Mouse (Mus musculus) midbrain, embryonic 12.5 days (tissue): ENCODE results near the gene Bax. TPM values are rescaled to one million over a fixed set of nuclear protein-coding genes. Genes with fewer than 3 reads are reported as not detected.
A peak's percentile ranks its signal among the peaks of the same experiment; 100 is the strongest.

Experiments
- ATAC-seq: fragments of 200-750 bp; cut with Nextera tagmentation; 2 replicates; pipeline ENCODE4 v1.8.0; 2017; ENCODE audit warnings: low read depth, moderate TSS enrichment, moderate library complexity; ENCODE audit not compliant: low FRiP score
- H3K27ac ChIP-seq: fragments of 300-500 bp; sonication (generic); replicated peaks from 2 replicates; pipeline ENCODE4 v1.5.1; 2016; ENCODE audit warnings: mild to moderate bottlenecking
- H3K27me3 ChIP-seq: fragments of 300-500 bp; sonication (generic); 2 replicates; pipeline ENCODE4 v1.6.1; 2016; ENCODE audit warnings: mild to moderate bottlenecking
- H3K36me3 ChIP-seq: fragments of 300-500 bp; sonication (generic); 2 replicates; pipeline ENCODE4 v1.6.1; 2016
- H3K4me1 ChIP-seq: fragments of 300-500 bp; sonication (generic); 2 replicates; pipeline ENCODE4 v1.6.1; 2016
- H3K4me2 ChIP-seq: fragments of 300-500 bp; sonication (generic); replicated peaks from 2 replicates; pipeline ENCODE4 v1.6.1; 2016; ENCODE audit warnings: mild to moderate bottlenecking, moderate library complexity
- H3K4me3 ChIP-seq: fragments of 300-500 bp; sonication (generic); 2 replicates; pipeline ENCODE4 v1.5.1; 2016; ENCODE audit warnings: mild to moderate bottlenecking
- H3K9ac ChIP-seq: fragments of 300-500 bp; sonication (generic); replicated peaks from 2 replicates; pipeline ENCODE4 v1.6.1; 2016; ENCODE audit warnings: mild to moderate bottlenecking, moderate library complexity
- H3K9me3 ChIP-seq: fragments of 300-500 bp; sonication (generic); 2 replicates; pipeline ENCODE4 v1.6.1; 2016; ENCODE audit warnings: mild to moderate bottlenecking
- WGBS: fragments of 180-500 bp; shearing (Covaris S2); methylation state at CpG from one replicate; pipeline ENCODE4 v1.1.7; 2016; 5-methylcytosine and 5-hydroxymethylcytosine counted together
- polyA plus RNA-seq: library from polyadenylated mRNA; unstranded; fragments of >200 nt; fragmentation: Nextera tagmentation; extraction: Ambion mirVana; gene quantifications from 2 replicates; pipeline ENCODE4 v1.2.1, GENCODE M21; 2016

Gene Bax
- polyA plus RNA-seq, 1 experiment from 2014 or later = 250 TPM

GRCm38 (mm10) chr7:45449974-45450373 lies 16.7 kb downstream of the Bax start:
- no peak overlapping the region for H3K4me3 ChIP-seq
- ATAC-seq = no peak
- H3K27me3 ChIP-seq = no peaks in the 10 kb centered on the region
- H3K9me3 ChIP-seq = no peaks in the 10 kb centered on the region
- no peak overlapping the region for H3K4me2 ChIP-seq
- H3K27ac ChIP-seq = no peak overlapping the region
- 89% methylated on average over 1 of the region's 1 CpGs for WGBS
- no peaks in the 10 kb centered on the region for H3K4me1 ChIP-seq
- no peak overlapping the region for H3K9ac ChIP-seq
- H3K36me3 ChIP-seq = peaks cover 53% of the 10 kb centered on the region

DNA sequence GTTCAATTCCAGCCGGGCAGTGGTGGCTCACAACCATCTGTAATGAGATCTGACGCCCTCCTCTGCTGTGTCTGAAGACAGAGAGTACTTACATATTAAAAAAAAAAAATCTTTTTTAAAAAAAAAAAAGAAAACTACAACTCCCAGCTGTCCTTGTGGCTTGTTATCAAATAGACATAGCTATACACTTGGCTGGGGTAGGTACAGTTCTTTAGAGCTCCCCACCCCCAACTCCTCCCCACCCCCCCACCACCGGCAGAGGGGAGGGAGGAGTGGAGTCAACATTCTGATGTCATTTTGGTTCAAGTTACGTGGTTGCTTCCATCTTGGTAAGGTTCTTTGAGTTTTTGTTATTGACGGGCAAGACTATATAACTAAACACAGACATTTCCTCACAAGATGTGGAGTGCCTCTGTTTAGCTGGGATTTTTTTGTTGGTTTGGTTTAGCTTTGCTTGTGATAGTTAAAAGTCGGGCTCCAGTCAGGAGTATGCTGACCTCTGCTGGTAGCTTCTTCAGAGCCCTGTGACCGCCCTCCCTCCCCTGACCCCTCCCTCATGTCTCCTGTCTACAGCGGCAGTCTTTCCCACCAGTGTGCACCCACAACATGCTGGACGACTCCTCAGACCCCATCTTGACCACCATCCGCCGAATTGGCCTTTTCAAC lies 19.2 kb downstream of the Bax start:
- Histone ChIP-seq H3K27me3 (no peaks in the 10 kb centered on the region), H3K4me1 (no peaks in the 10 kb centered on the region), H3K9me3 (no peaks in the 10 kb centered on the region), H3K27ac (no peak overlapping the region), H3K4me3 (no peak overlapping the region), H3K4me2 (no peak overlapping the region), H3K9ac (no peak overlapping the region), H3K36me3 (peaks cover 55% of the 10 kb centered on the region)
- 41% methylated on average over 11 of the region's 11 CpGs for WGBS
- ATAC-seq = no peak

DNA sequence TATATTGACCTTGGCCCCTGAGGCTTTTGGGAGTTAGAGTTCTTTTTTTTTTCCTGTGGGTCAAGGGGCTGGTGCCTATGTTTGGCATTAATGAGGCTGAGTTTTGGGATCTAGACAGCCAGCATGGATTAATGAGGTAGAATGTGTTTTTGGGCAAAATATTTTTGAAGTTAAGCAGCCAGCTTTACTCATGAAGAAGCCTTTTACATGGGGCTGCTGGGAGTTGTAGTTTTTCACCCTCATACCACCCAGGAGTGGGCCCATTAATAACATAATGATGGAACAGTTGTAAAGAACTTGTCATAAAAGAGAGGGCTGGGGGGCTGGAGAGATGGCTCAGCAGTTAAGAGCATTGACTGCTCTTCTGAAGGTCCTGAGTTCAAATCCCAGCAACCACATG lies 20.1 kb downstream of the Bax start:
- H3K9me3 ChIP-seq = no peaks in the 10 kb centered on the region
- H3K9ac ChIP-seq = no peak overlapping the region
- H3K27me3 ChIP-seq = no peaks in the 10 kb centered on the region
- ATAC-seq = no peak
- no peaks in the 10 kb centered on the region for H3K4me1 ChIP-seq
- no peak overlapping the region for H3K4me3 ChIP-seq
- no peak overlapping the region for H3K27ac ChIP-seq
- H3K4me2 ChIP-seq = no peak overlapping the region
- H3K36me3 ChIP-seq = peaks cover 51% of the 10 kb centered on the region

DNA sequence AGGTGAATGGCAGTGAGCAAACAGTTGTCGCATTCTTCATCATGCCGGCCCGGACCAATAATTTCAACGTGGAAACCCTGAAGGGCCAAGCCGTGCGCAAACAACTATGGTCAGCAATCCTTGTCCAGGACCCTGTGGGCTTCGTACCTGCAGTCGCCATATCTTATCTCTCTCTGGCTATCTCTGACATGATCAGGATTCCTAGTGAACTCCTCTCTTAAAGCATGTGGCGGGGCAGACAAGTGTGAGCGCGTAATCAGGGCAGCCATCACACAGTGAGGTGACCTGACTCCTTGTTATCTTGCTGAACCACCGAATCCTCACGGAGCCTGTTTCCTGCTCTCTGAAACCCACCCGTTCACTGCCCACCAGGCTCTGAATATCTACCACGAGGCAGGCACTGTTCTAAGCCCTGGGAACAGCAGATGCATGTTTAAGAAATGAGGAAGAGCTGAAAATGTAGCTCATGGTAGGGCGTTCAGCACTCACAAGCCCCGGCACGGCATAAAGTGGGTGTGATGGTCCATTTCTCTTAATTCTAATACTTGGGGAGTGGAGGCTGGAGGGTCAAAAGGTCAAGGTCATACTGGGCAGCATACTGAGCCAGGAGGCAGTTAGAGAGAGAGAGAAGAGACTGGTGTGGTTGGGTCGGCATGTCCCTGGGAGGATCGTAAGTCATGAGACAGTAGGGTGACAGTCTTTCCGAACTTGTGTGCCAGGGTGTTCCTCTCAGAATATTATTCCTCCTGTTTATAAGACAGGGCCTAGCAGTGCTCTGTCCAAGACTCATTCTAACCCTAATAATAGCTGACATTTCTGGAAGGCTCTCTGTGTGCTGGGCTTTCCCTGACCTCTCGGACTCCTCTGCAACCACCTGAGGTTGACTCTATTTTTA lies 22.9 kb downstream of the Bax start:
- WGBS = 92% methylated on average over 22 of the region's 22 CpGs
- Histone ChIP-seq H3K4me2 (no peak overlapping the region), H3K4me3 (no peak overlapping the region), H3K9ac (no peak overlapping the region), H3K9me3 (no peaks in the 10 kb centered on the region), H3K36me3 (peaks cover 64% of the 10 kb centered on the region), H3K27ac (no peak overlapping the region), H3K4me1 (no peaks in the 10 kb centered on the region), H3K27me3 (no peaks in the 10 kb centered on the region)
- no peak for ATAC-seq

GRCm38 (mm10) chr7:45437521-45438276 lies 29.0 kb downstream of the Bax start, which contains the start of gene Ruvbl2:
TSS of gene Ruvbl2 (minus strand) at chr7:45438096.
- Histone ChIP-seq H3K9ac (peak within 1 kb of the TSS; percentile 28; the same call in 1 of the 2 replicates), H3K36me3 (peaks cover 25% of the 10 kb centered on the region), H3K9me3 (no peaks in the 10 kb centered on the region), H3K27me3 (no peaks in the 10 kb centered on the region; the same call in 1 of the 2 replicates), H3K4me1 (peaks cover 39% of the 10 kb centered on the region), H3K4me2 (0 out of 2 replicates have a peak within 1 kb of the TSS, but pooled peaks have one; percentile 6), H3K27ac (no peak within 1 kb of the TSS), H3K4me3 (no peak within 1 kb of the TSS)
- no peak for ATAC-seq
- 18% methylated on average over 19 of the region's 19 CpGs for WGBS

DNA sequence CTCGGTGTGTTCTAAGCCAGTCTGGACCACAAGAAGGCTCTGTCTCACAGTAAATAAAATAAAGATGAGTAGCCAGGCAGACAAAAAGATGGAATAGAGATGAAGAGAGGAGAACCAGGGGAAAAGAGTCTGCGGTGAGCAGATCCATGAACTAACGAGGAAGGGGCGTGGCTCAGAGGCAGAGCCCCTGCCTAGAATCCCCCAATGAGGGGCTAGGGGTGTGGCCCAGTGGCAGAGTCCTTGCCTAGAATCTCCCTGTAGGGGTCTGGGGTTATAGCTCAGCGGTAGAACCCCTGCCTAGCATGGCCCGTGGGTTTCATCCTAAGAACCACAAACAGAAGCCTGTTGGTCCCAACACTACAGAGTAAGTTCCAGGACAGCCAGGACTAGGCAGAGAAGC lies 29.7 kb downstream of the Bax start:
- peak overlapping the region; percentile 28; the same call in 1 of the 2 replicates for H3K9ac ChIP-seq
- no peaks in the 10 kb centered on the region for H3K9me3 ChIP-seq
- no peak for ATAC-seq
- no peak overlapping the region for H3K4me2 ChIP-seq
- peaks cover 30% of the 10 kb centered on the region for H3K36me3 ChIP-seq
- H3K4me3 ChIP-seq = no peak overlapping the region
- peaks cover 41% of the 10 kb centered on the region for H3K4me1 ChIP-seq
- no peaks in the 10 kb centered on the region; the same call in 1 of the 2 replicates for H3K27me3 ChIP-seq
- H3K27ac ChIP-seq = no peak overlapping the region
- WGBS = 34% methylated on average over 6 of the region's 6 CpGs

- WGBS = 91% methylated on average over 5 of the region's 5 CpGs
These were observed 30.3 kb downstream of the Bax start for GRCm38 (mm10) chr7:45436444-45436843.

DNA sequence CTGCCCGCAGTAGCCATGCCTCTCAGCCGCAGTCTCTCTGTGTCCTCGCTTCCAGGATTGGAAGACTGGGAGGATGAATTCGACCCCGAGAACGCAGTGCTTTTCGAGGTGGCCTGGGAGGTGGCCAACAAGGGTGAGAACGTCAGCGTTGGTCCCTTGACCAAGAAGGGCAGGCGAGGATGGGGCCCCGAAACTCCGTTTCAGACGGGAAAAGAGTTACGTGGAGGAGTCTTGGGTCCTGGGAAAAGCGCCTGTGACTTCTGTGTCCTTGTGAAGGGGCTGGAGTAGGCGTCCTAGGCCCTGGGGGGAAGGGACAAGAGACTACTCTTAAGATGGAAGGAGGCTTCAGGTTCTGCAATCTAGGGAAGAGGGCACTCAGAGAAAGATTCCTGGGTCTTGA lies 31.7 kb downstream of the Bax start:
- Histone ChIP-seq H3K4me3 (peak overlapping the region; percentile 84), H3K27ac (peak overlapping the region; percentile 26), H3K9me3 (no peaks in the 10 kb centered on the region), H3K27me3 (no peaks in the 10 kb centered on the region; the same call in 1 of the 2 replicates), H3K4me1 (peaks cover 41% of the 10 kb centered on the region), H3K9ac (peak overlapping the region; percentile 69), H3K36me3 (peaks cover 29% of the 10 kb centered on the region), H3K4me2 (peak overlapping the region; percentile 73)
- ATAC-seq = no peak
- WGBS = 2% methylated on average over 16 of the region's 16 CpGs

More at GRCm38 (mm10) chr7:45436444-45436843, 30.3 kb downstream of the Bax start:
- H3K36me3 ChIP-seq = peaks cover 29% of the 10 kb centered on the region
- 0 out of 2 replicates have a peak overlapping the region, but pooled peaks have one; percentile 69 for H3K9ac ChIP-seq
- no peak overlapping the region for H3K27ac ChIP-seq
- no peak overlapping the region for H3K4me2 ChIP-seq
- no peak overlapping the region for H3K4me3 ChIP-seq
- peaks cover 41% of the 10 kb centered on the region for H3K4me1 ChIP-seq
- no peak for ATAC-seq
- no peaks in the 10 kb centered on the region for H3K9me3 ChIP-seq
- no peaks in the 10 kb centered on the region; the same call in 1 of the 2 replicates for H3K27me3 ChIP-seq

- Histone ChIP-seq H3K4me2 (peak within 1 kb of the TSS; percentile 100), H3K27ac (peak within 1 kb of the TSS; percentile 90), H3K9me3 (no peaks in the 10 kb centered on the region), H3K36me3 (peaks cover 29% of the 10 kb centered on the region), H3K4me3 (peak within 1 kb of the TSS; percentile 84), H3K9ac (peak within 1 kb of the TSS; percentile 91), H3K27me3 (no peaks in the 10 kb centered on the region; the same call in 1 of the 2 replicates), H3K4me1 (peaks cover 41% of the 10 kb centered on the region)
- ATAC-seq = peak; percentile 97
- under 1% methylated on average over 45 of the region's 45 CpGs for WGBS
These were observed 32.3 kb downstream of the Bax start, which contains the start of gene Gys1 for GRCm38 (mm10) chr7:45434203-45435015. TSS of gene Gys1 (plus strand) at chr7:45434844.

DNA sequence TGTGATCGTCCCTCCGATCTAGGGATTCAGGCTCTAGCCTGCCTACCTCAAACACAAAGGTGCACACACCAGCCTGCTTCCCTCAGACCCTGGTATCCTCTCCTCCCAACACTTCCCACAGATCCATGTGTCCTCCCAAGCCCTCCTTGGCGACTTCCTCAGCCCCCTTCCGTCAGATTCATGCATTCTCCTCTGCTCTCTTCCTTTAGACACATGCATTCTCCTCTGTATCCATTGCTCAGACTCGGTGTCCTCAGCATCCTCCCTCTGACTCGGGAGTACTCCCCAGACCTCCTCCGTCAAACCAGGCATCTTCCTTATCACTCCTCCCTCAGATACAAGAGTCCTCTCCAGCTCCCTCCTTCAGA lies 32.9 kb downstream of the Bax start:
- H3K27ac ChIP-seq = peak overlapping the region; percentile 90
- no peaks in the 10 kb centered on the region for H3K9me3 ChIP-seq
- H3K4me1 ChIP-seq = peaks cover 41% of the 10 kb centered on the region
- peak overlapping the region; percentile 91 for H3K9ac ChIP-seq
- peak overlapping the region; percentile 100 for H3K4me2 ChIP-seq
- ATAC-seq = no peak
- H3K36me3 ChIP-seq = peaks cover 33% of the 10 kb centered on the region
- peak overlapping the region; percentile 84 for H3K4me3 ChIP-seq
- H3K27me3 ChIP-seq = no peaks in the 10 kb centered on the region; the same call in 1 of the 2 replicates
- WGBS = 2% methylated on average over 7 of the region's 7 CpGs

DNA sequence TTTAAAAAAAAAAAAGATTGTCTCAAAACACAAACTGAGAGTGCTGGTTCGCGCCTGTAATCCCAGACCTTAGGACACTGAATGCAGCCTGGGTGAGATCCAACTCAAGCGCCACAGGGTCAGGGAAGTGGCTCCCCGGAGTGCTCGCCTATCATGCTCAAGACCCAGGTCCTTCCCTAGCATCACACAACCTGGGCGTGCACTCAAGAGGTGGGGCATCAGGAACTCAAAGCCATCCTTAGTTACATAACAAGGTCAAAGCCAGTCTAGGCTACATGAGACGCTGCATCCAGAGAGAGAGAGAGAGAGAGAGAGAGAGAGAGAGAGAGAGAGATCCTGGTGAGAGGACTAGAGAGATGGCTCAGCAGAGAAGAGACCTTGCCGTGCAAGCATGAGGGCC lies 40.1 kb downstream of the Bax start:
- Histone ChIP-seq H3K36me3 (peaks cover 93% of the 10 kb centered on the region), H3K27ac (no peak overlapping the region), H3K4me1 (no peaks in the 10 kb centered on the region), H3K9me3 (no peaks in the 10 kb centered on the region), H3K27me3 (peaks cover 5% of the 10 kb centered on the region), H3K4me3 (no peak overlapping the region), H3K9ac (no peak overlapping the region), H3K4me2 (no peak overlapping the region)
- ATAC-seq = no peak
- WGBS = 95% methylated on average over 8 of the region's 8 CpGs
